Mouse (Mus musculus): Measurements from ENCODE around the gene Dock11. TPM values are rescaled to one million over a fixed set of nuclear protein-coding genes. Genes with fewer than 3 reads are reported as not detected.
A peak's percentile ranks its signal among the peaks of the same experiment; 100 is the strongest.

Dock11 gene
- polyA plus RNA-seq, 1 experiment from 2014 or later = 2.3 TPM

GRCm38 (mm10) chrX:36073997-36074396 is 185.4 kb downstream of the Dock11 start:
- H3K36me3 ChIP-seq (ENCODE audit: insufficient read depth, low read length) = no peaks in the 10 kb centered on the region
- no peak overlapping the region for H3K4me3 ChIP-seq (ENCODE audit: low read depth, low read length)
- no peak overlapping the region for H3K27ac ChIP-seq (ENCODE audit: low read length)
- no peaks in the 10 kb centered on the region for H3K9me3 ChIP-seq (ENCODE audit: low read length)
- WGBS = 61% methylated on average over 2 of the region's 2 CpGs
- TF ChIP-seq CTCF (IDR thresholded peaks at IDR 0.05) = no peak
- no peak for TF ChIP-seq EP300 (IDR thresholded peaks at IDR 0.05)
- H3K4me2 ChIP-seq (replicated peaks; ENCODE audit: low read depth, low read length) = no peak overlapping the region
- no peaks in the 10 kb centered on the region for H3K27me3 ChIP-seq (replicated peaks; ENCODE audit: insufficient read depth, low read length)
- ATAC-seq = no peak
- no peak for DNase-seq (ENCODE audit: low spot score)
- no peak overlapping the region for H3K9ac ChIP-seq (replicated peaks; ENCODE audit: low read depth)
- H3K4me1 ChIP-seq (ENCODE audit: insufficient read depth, low read depth, low read length) = no peaks in the 10 kb centered on the region

DNA sequence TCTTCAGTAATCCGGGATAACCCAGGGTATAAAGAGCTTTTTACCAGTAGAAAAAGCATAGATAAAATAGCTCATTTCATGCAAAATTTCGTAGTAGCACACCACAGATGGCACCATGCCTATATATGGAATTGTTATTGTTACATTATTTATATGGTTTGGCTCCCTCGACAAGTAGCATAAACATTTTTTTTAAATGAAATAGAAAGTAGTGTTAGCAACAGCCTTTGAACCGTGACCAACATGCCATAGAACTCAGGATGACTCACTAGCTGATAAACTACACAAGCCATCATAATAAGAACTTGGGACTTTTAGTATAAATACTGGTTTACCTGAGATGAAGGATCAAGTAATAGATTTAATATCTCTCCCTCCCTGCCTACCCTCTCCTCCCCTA is 188.5 kb downstream of the Dock11 start:
- Histone ChIP-seq H3K9me3 (ENCODE audit: low read length) (no peaks in the 10 kb centered on the region), H3K27ac (ENCODE audit: low read length) (no peak overlapping the region), H3K4me1 (ENCODE audit: insufficient read depth, low read depth, low read length) (no peaks in the 10 kb centered on the region), H3K9ac (replicated peaks; ENCODE audit: low read depth) (no peak overlapping the region), H3K4me3 (ENCODE audit: low read depth, low read length) (no peak overlapping the region), H3K27me3 (replicated peaks; ENCODE audit: insufficient read depth, low read length) (no peaks in the 10 kb centered on the region), H3K36me3 (ENCODE audit: insufficient read depth, low read length) (no peaks in the 10 kb centered on the region), H3K4me2 (replicated peaks; ENCODE audit: low read depth, low read length) (no peak overlapping the region)
- 36% methylated on average over 4 of the region's 4 CpGs for WGBS
- TF ChIP-seq EP300 (IDR thresholded peaks at IDR 0.05) (no peak), CTCF (IDR thresholded peaks at IDR 0.05) (no peak)
- DNase-seq (ENCODE audit: low spot score) = peak; percentile 25
- ATAC-seq = no peak; the same call in 1 of the 2 replicates

- Histone ChIP-seq H3K9ac (replicated peaks; ENCODE audit: low read depth) (no peak overlapping the region), H3K4me1 (ENCODE audit: insufficient read depth, low read depth, low read length) (no peaks in the 10 kb centered on the region), H3K27ac (ENCODE audit: low read length) (no peak overlapping the region), H3K36me3 (ENCODE audit: insufficient read depth, low read length) (no peaks in the 10 kb centered on the region), H3K9me3 (ENCODE audit: low read length) (no peaks in the 10 kb centered on the region), H3K27me3 (replicated peaks; ENCODE audit: insufficient read depth, low read length) (no peaks in the 10 kb centered on the region), H3K4me3 (ENCODE audit: low read depth, low read length) (no peak overlapping the region), H3K4me2 (replicated peaks; ENCODE audit: low read depth, low read length) (no peak overlapping the region)
- TF ChIP-seq EP300 (IDR thresholded peaks at IDR 0.05) = no peak
- no peak for TF ChIP-seq CTCF (IDR thresholded peaks at IDR 0.05)
- DNase-seq (ENCODE audit: low spot score) (peak; percentile 76), ATAC-seq (peak; percentile 85)
- 78% methylated on average over 1 of the region's 1 CpGs for WGBS
Observed at GRCm38 (mm10) chrX:36082917-36083316, 194.3 kb downstream of the Dock11 start.

DNA sequence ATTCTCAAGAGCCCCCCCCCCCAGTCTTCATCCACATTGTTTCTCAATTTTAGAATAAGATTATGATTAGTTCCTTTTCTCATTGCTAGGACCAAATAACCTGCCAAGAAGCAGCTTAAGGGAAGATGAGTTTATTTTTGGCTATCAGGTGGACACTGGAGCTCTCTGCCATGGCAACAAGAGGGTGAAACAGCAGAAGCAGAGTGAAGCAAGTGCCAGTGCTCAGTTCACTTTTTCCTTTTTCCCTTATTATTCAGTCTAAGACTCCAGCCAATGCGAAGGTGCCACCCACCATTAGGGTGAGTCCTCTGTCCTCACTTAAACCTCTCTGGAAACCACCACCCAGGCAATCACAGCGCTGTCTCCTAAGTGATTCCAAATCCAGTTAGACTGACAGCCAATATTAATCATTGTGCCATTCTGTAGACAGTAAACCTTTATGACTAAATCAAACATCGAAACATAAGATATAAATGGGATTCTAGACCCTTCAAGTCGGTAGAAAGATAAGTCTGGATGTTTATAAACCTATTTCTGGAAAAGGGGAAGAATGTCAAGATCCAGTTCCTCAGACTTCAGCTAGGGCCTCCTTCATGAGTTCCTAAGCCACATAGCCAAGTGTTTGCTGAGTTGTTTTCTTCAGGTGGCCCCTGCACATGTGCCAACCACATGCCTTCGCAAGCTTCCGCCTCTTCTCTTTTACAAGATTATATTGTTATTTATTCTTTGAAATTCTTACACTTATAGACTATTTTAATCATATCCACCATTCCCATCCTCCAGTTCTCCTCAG is 200.0 kb downstream of the Dock11 start:
- no peak for ATAC-seq
- TF ChIP-seq EP300 (IDR thresholded peaks at IDR 0.05) = no peak
- no peak for TF ChIP-seq CTCF (IDR thresholded peaks at IDR 0.05)

GRCm38 (mm10) chrX:36100883-36101282 is 212.3 kb downstream of the Dock11 start:
- no peaks in the 10 kb centered on the region for H3K27me3 ChIP-seq (replicated peaks; ENCODE audit: insufficient read depth, low read length)
- whole genome bisulfite sequencing = 75% methylated on average over 1 of the region's 1 CpGs
- no peak overlapping the region for H3K4me2 ChIP-seq (replicated peaks; ENCODE audit: low read depth, low read length)
- no peak for ATAC-seq
- no peak overlapping the region for H3K9ac ChIP-seq (replicated peaks; ENCODE audit: low read depth)
- H3K27ac ChIP-seq (ENCODE audit: low read length) = no peak overlapping the region
- no peaks in the 10 kb centered on the region for H3K4me1 ChIP-seq (ENCODE audit: insufficient read depth, low read depth, low read length)
- H3K4me3 ChIP-seq (ENCODE audit: low read depth, low read length) = no peak overlapping the region
- no peak for TF ChIP-seq EP300 (IDR thresholded peaks at IDR 0.05)
- no peak for TF ChIP-seq CTCF (IDR thresholded peaks at IDR 0.05)
- no peaks in the 10 kb centered on the region for H3K36me3 ChIP-seq (ENCODE audit: insufficient read depth, low read length)
- no peaks in the 10 kb centered on the region for H3K9me3 ChIP-seq (ENCODE audit: low read length)
- peak; percentile 4 for DNase-seq (ENCODE audit: low spot score)

More for the DNA sequence above, 200.0 kb downstream of the Dock11 start:
- H3K4me2 ChIP-seq (replicated peaks; ENCODE audit: low read depth, low read length) = no peak overlapping the region
- no peaks in the 10 kb centered on the region for H3K9me3 ChIP-seq (ENCODE audit: low read length)
- peak; percentile 6 for DNase-seq (ENCODE audit: low spot score)
- WGBS = 75% methylated on average over 6 of the region's 6 CpGs
- H3K27me3 ChIP-seq (replicated peaks; ENCODE audit: insufficient read depth, low read length) = no peaks in the 10 kb centered on the region
- H3K4me1 ChIP-seq (ENCODE audit: insufficient read depth, low read depth, low read length) = no peaks in the 10 kb centered on the region
- H3K27ac ChIP-seq (ENCODE audit: low read length) = no peak overlapping the region
- H3K36me3 ChIP-seq (ENCODE audit: insufficient read depth, low read length) = no peaks in the 10 kb centered on the region
- no peak overlapping the region for H3K4me3 ChIP-seq (ENCODE audit: low read depth, low read length)
- no peak overlapping the region for H3K9ac ChIP-seq (replicated peaks; ENCODE audit: low read depth)

DNA sequence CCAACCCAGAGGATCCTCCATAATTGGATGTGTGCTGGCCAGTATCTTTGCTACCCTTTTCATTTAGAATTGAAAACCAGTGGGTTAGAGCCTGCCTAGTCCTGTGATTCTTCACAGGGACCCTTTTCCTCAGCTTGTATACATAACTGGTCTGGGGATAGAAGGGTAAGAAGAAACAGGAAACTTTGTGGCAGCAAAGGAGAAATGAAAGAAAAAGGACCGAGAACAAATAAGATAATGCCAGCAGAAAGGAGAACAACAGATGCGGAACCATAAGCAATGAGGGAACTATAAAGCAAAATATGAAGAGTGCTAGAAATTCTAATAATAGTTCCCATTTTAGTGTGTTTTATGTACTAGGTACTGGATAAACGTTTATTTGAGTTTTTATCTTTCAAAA is 212.7 kb downstream of the Dock11 start:
- Histone ChIP-seq H3K27ac (ENCODE audit: low read length) (no peak overlapping the region), H3K4me3 (ENCODE audit: low read depth, low read length) (no peak overlapping the region), H3K27me3 (replicated peaks; ENCODE audit: insufficient read depth, low read length) (no peaks in the 10 kb centered on the region), H3K4me2 (replicated peaks; ENCODE audit: low read depth, low read length) (no peak overlapping the region), H3K4me1 (ENCODE audit: insufficient read depth, low read depth, low read length) (no peaks in the 10 kb centered on the region), H3K9me3 (ENCODE audit: low read length) (no peaks in the 10 kb centered on the region), H3K9ac (replicated peaks; ENCODE audit: low read depth) (no peak overlapping the region), H3K36me3 (ENCODE audit: insufficient read depth, low read length) (no peaks in the 10 kb centered on the region)
- ATAC-seq (no peak), DNase-seq (ENCODE audit: low spot score) (no peak)
- 71% methylated on average over 3 of the region's 3 CpGs for WGBS
- TF ChIP-seq CTCF (IDR thresholded peaks at IDR 0.05) (no peak), EP300 (IDR thresholded peaks at IDR 0.05) (no peak)

Measured in lung, postnatal 0 days (tissue).